Mouse (Mus musculus) lung, embryonic 15.5 days (tissue): ENCODE results near the gene Phip. TPM values are rescaled to one million over a fixed set of nuclear protein-coding genes. Genes with fewer than 3 reads are reported as not detected.

ENCODE experiments used
- ATAC-seq: fragments of 200-750 bp; cut with Nextera tagmentation; 2 replicates; pipeline ENCODE4 v1.8.0; 2017; ENCODE audit warnings: moderate number of reproducible peaks, borderline replicate concordance; ENCODE audit not compliant: low FRiP score, low TSS enrichment; ENCODE audit errors: extremely low read depth
- H3K27ac ChIP-seq: fragments of 300-500 bp; sonication (generic); 2 replicates; pipeline ENCODE4 v1.5.1; 2015; ENCODE audit warnings: moderate library complexity, mild to moderate bottlenecking, inconsistent platforms
- H3K27me3 ChIP-seq: fragments of 300-500 bp; sonication (generic); 2 replicates; pipeline ENCODE4 v1.6.1; 2015; ENCODE audit warnings: inconsistent platforms
- H3K36me3 ChIP-seq: fragments of 300-500 bp; sonication (generic); 2 replicates; pipeline ENCODE4 v1.6.1; 2015; ENCODE audit warnings: inconsistent platforms
- H3K4me1 ChIP-seq: fragments of 300-500 bp; sonication (generic); 2 replicates; pipeline ENCODE4 v1.6.1; 2015; ENCODE audit warnings: inconsistent platforms
- H3K4me2 ChIP-seq: fragments of 300-500 bp; sonication (generic); 2 replicates; pipeline ENCODE4 v1.6.1; 2015; ENCODE audit warnings: inconsistent platforms, mild to moderate bottlenecking, moderate library complexity
- H3K4me3 ChIP-seq: fragments of 300-500 bp; sonication (generic); 2 replicates; pipeline ENCODE4 v1.5.1; 2015; ENCODE audit warnings: mild to moderate bottlenecking, inconsistent platforms
- H3K9ac ChIP-seq: fragments of 300-500 bp; sonication (generic); 2 replicates; pipeline ENCODE4 v1.6.1; 2015; ENCODE audit warnings: inconsistent platforms
- H3K9me3 ChIP-seq: fragments of 300-500 bp; sonication (generic); 2 replicates; pipeline ENCODE4 v1.6.1; 2016; ENCODE audit warnings: inconsistent platforms
- WGBS: fragments of 180-500 bp; shearing (Covaris S2); methylation state at CpG from one replicate; pipeline ENCODE4 v1.1.7; 2015; 5-methylcytosine and 5-hydroxymethylcytosine counted together
- polyA plus RNA-seq: library from polyadenylated mRNA; unstranded; fragments of >200 nt; fragmentation: Nextera tagmentation; extraction: Ambion mirVana; gene quantifications from 2 replicates; pipeline ENCODE4 v1.2.1, GENCODE M21; 2015

Phip gene
- polyA plus RNA-seq, 1 experiment from 2014 or later: 84.3 TPM

DNA sequence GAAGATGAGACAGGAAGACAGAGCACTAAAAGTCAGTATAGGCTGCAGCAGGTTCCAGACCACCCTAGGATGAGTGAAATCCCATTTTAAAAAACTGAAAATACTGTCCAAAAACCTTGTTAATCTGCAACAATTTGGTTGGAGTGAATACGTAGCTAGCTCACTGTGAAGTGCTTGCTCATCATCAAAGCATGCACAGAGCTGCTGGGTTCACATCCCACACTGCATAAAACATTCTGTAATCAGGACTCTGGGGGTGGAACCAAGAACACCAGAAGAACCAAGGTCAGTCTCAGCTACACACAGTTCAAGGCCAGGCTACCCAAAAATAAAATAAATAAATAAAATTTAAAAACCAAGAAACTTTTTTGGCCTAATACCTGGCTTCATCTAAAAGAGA, 3.9 kb downstream of the Phip start:
- Histone ChIP-seq H3K4me2 (no peak overlapping the region), H3K9ac (no peak overlapping the region), H3K4me1 (peaks cover 15% of the 10 kb centered on the region), H3K4me3 (no peak overlapping the region), H3K27ac (no peak overlapping the region), H3K27me3 (no peaks in the 10 kb centered on the region), H3K9me3 (no peaks in the 10 kb centered on the region), H3K36me3 (no peaks in the 10 kb centered on the region)
- ATAC-seq: no peak
- 53% methylated on average over 1 of the region's 1 CpGs for WGBS

DNA sequence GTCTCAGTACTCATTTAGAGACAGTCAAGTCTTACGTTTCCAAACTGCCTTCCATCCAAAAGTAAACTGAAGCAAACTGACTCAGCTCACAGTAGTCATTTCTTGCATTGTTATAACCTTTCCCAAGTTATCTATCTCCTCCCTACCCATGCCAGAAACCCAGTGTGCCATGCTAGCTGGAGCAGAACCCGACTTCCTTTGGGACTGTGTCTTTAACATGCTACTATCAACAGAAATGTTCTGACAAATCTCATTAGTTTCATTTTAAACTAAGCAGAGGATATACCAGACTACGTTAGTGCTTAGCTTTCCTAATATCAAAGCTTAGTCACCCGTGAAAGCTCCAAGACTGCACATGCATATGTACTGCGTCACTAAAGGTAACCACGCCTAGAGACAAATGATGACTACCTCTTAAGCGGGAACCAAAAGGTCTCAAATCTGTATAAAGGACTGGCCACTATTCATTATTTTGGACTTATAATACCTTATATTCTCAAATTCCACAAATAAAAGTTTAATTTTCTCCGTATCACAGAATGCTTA, 8.2 kb downstream of the Phip start:
- Histone ChIP-seq H3K4me3 (no peak overlapping the region), H3K27me3 (no peaks in the 10 kb centered on the region), H3K36me3 (0 out of 2 replicates have a peak, but pooled peaks cover 3% of the 10 kb centered on the region), H3K4me2 (no peak overlapping the region), H3K4me1 (peaks cover 11% of the 10 kb centered on the region; the same call in 1 of the 2 replicates), H3K27ac (no peak overlapping the region), H3K9ac (no peak overlapping the region), H3K9me3 (no peaks in the 10 kb centered on the region)
- ATAC-seq: no peak
- WGBS: 87% methylated on average over 8 of the region's 8 CpGs

DNA sequence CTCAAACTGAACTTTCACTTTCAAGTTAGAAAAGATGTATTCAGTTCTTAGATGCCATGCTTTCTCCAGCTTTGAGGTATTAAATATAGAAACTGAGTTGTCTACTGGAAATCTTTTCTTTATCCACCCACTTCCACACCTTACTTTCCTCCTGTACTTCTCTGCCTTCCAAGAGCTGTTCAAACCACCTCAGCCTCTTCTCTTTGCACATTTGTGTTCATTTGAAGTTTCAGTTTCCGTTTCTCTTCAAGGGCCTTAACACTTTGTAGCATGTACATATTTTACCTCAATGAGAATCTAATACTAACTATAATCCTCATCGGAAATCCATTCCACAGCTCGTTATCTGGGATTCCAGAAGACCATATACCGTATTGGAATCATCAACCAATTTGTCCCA, 11.3 kb downstream of the Phip start:
- Histone ChIP-seq H3K4me2 (no peak overlapping the region), H3K9ac (no peak overlapping the region), H3K27ac (no peak overlapping the region), H3K4me3 (no peak overlapping the region), H3K9me3 (no peaks in the 10 kb centered on the region), H3K4me1 (0 out of 2 replicates have a peak, but pooled peaks cover 7% of the 10 kb centered on the region), H3K27me3 (no peaks in the 10 kb centered on the region), H3K36me3 (peaks cover 8% of the 10 kb centered on the region; the same call in 1 of the 2 replicates)
- ATAC-seq: no peak
- 78% methylated on average over 4 of the region's 4 CpGs for WGBS

DNA sequence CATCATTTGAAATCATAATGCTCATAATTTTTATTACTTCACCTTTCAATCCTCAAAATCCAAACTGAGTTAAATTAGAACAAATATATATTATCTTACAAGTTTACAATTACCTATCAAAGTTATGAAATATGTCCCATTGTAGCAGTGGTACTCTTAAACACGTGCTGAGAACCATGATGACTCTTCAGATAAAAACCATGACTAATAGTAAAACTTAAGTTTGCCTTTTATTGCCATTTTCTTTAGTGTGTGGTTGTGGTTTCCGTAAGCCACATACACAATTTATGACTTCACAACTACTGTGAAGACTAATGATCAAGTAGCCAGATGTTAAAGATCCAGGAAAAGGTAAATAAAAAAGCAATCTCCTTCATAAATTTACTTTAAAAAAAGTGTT, 14.0 kb downstream of the Phip start:
- H3K4me2 ChIP-seq: no peak overlapping the region
- H3K4me1 ChIP-seq: 0 out of 2 replicates have a peak, but pooled peaks cover 4% of the 10 kb centered on the region
- no peaks in the 10 kb centered on the region for H3K27me3 ChIP-seq
- peaks cover 17% of the 10 kb centered on the region for H3K36me3 ChIP-seq
- H3K27ac ChIP-seq: no peak overlapping the region
- no peaks in the 10 kb centered on the region for H3K9me3 ChIP-seq
- WGBS: 82% methylated on average over 2 of the region's 2 CpGs
- H3K4me3 ChIP-seq: no peak overlapping the region
- no peak overlapping the region for H3K9ac ChIP-seq
- no peak for ATAC-seq

DNA sequence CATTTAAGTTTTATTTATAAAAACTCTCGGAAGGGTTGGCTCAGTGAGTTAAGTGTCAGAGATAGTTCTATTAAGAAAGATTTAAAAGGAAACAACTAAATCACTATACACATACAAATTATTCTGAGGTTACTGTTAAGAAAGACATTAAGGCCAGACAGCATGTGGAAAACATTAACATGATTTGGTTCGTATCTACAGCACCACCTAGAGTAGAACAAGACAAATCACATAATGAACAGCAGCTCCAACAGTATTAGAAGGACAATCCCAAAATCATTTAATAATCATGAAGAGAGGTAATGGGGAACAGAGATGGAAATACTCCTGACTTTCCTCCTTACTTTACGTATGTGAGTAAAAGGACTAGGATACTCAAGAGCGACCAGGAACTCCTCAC, 20.0 kb downstream of the Phip start:
- no peak overlapping the region for H3K4me2 ChIP-seq
- WGBS: 67% methylated on average over 4 of the region's 4 CpGs
- ATAC-seq: no peak
- H3K9ac ChIP-seq: no peak overlapping the region
- H3K27me3 ChIP-seq: no peaks in the 10 kb centered on the region
- peaks cover 30% of the 10 kb centered on the region for H3K36me3 ChIP-seq
- H3K9me3 ChIP-seq: no peaks in the 10 kb centered on the region
- no peak overlapping the region for H3K27ac ChIP-seq
- H3K4me3 ChIP-seq: no peak overlapping the region
- H3K4me1 ChIP-seq: no peaks in the 10 kb centered on the region

DNA sequence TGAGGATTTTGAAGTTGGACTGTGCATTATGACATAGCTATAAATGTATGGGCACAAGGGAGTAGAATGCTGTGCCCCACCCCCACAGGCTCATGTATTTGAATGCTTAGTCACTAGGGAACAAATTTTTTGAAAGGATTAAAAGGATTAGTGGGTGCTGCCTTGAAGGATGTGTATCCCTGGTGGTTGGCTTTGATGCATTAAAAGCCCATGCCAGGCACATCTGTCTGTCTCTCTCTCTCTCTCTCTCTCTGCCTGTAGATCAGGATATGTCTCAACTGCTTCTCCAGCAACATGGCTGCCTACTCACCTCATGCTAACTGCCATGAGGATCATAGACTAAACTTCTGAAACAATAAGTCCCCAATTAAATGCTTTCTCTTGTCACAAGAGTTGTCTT, 23.0 kb downstream of the Phip start:
- no peak overlapping the region for H3K9ac ChIP-seq
- no peak for ATAC-seq
- no peak overlapping the region for H3K27ac ChIP-seq
- no peaks in the 10 kb centered on the region for H3K9me3 ChIP-seq
- peaks cover 23% of the 10 kb centered on the region for H3K36me3 ChIP-seq
- H3K27me3 ChIP-seq: no peaks in the 10 kb centered on the region
- no peak overlapping the region for H3K4me2 ChIP-seq
- no peaks in the 10 kb centered on the region for H3K4me1 ChIP-seq
- H3K4me3 ChIP-seq: no peak overlapping the region

DNA sequence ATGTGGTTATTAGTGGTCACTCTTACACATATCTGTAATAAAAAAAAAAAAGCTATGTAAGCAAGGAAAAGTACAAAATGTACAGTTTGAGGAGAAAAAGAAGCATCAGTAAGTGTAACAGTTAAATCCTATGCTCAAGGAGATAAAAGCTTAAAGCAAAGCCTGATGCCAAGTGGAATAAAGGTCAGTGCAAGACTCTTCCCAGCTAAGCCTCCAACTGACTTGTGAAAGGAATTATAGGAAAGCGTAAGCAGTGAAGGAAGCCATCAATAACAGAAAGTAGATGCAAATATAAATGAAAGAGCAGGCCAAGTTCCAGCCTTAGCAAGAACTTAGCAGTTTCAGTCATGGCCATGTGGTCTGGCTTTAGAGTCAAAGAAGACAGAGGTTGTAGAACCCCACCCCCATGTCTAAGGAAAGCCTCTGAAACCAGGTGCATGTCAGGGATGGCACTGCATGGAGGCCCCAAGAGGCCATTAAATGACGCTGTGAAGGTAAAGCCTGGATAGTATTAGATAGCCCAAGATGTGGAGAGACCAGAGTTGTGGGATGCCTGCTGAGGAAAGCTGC, 23.8 kb downstream of the Phip start:
- H3K9ac ChIP-seq: no peak overlapping the region
- H3K36me3 ChIP-seq: peaks cover 17% of the 10 kb centered on the region
- no peaks in the 10 kb centered on the region for H3K4me1 ChIP-seq
- no peak overlapping the region for H3K27ac ChIP-seq
- H3K27me3 ChIP-seq: no peaks in the 10 kb centered on the region
- no peaks in the 10 kb centered on the region for H3K9me3 ChIP-seq
- no peak overlapping the region for H3K4me3 ChIP-seq
- H3K4me2 ChIP-seq: no peak overlapping the region
- WGBS: 79% methylated on average over 2 of the region's 2 CpGs
- no peak for ATAC-seq

DNA sequence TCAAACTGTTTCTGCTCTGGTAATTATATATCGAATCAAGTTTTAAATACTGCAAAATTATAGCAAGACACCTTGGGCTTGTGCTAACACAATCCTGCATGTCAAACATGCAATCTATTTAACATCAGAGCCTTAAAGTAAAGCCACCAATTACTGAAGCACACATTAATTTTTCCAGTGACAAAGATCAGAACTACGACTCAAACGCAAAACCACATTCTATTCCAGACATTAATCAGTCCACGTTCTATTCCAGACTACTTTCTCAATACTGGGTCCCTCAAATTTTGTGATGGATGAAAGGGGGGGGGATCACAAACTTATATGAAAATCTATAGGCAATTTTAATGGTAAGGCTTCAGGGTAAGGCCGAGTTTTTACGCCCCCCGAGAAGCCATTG, 68.1 kb downstream of the Phip start:
- 94% methylated on average over 7 of the region's 7 CpGs for WGBS
- Histone ChIP-seq H3K9ac (no peak overlapping the region), H3K36me3 (peaks cover 51% of the 10 kb centered on the region), H3K4me3 (no peak overlapping the region), H3K4me1 (no peaks in the 10 kb centered on the region), H3K9me3 (no peaks in the 10 kb centered on the region), H3K4me2 (no peak overlapping the region), H3K27ac (no peak overlapping the region), H3K27me3 (no peaks in the 10 kb centered on the region)
- no peak for ATAC-seq

DNA sequence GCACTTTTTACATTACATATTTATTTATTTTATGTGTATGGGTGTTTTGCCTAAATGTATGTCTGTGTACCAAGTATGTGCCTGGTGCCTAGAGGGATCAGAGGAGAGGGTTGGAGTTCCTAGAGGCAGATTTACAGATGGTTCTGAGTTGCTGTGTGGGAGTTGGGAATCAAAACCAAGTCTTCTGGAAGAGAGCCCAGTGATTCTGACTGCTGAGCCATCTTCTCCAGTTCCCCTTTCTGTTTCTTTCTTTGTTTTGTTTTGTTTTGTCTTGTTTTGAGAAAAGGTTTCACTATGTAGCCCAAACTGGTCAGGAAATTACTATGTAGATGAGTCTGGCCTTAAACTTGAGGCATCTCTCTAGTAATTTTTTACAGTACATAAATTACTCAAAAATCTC, 86.7 kb downstream of the Phip start:
- ATAC-seq: no peak
- no peaks in the 10 kb centered on the region for H3K27me3 ChIP-seq
- no peak overlapping the region for H3K4me2 ChIP-seq
- peaks cover 36% of the 10 kb centered on the region for H3K36me3 ChIP-seq
- no peak overlapping the region for H3K9ac ChIP-seq
- no peak overlapping the region for H3K4me3 ChIP-seq
- H3K9me3 ChIP-seq: no peaks in the 10 kb centered on the region
- no peak overlapping the region for H3K27ac ChIP-seq
- no peaks in the 10 kb centered on the region for H3K4me1 ChIP-seq

DNA sequence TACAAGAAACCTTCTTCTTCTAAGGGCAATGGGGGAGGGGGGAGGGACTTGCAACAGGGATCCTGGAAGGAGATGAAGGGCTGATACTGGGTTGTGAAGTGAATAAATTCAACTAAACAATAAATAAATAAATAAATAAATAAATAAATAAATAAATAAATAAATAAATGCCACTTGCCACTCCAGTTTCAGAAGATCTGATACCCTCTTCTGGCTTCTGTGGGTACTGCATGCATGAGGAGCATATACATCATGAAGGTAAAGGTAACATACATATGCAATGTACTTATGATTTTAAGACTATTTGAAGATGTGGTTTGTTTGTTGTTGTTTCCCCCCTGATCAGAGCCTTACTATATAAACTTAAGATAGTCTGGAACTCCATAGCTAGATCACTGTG, 91.1 kb downstream of the Phip start:
- no peak for ATAC-seq
- peaks cover 51% of the 10 kb centered on the region for H3K36me3 ChIP-seq

DNA sequence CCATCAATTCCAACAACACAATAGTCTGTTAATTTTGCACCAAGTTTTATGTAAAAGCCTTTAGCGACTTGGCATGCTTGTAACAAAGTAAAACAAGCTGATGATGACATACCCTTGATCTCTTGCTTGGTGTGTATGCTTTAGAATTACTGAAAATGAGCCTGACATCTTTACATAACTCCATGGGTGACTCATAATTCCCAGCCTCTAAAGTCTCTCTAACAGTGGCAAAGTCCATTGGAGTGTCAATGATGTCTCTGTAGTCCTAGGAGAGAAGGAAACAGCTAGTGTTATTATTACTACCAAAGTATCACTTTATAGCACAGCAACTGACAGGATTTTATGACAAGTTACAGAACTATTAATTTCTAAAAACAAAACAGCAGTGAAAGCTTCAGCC, 98.2 kb downstream of the Phip start:
- H3K4me1 ChIP-seq: no peaks in the 10 kb centered on the region

More for the DNA sequence above, 91.1 kb downstream of the Phip start:
- H3K4me1 ChIP-seq: no peaks in the 10 kb centered on the region
- H3K4me2 ChIP-seq: no peak overlapping the region
- H3K9me3 ChIP-seq: no peaks in the 10 kb centered on the region
- H3K27ac ChIP-seq: no peak overlapping the region
- H3K27me3 ChIP-seq: no peaks in the 10 kb centered on the region
- no peak overlapping the region for H3K9ac ChIP-seq
- H3K4me3 ChIP-seq: no peak overlapping the region

DNA sequence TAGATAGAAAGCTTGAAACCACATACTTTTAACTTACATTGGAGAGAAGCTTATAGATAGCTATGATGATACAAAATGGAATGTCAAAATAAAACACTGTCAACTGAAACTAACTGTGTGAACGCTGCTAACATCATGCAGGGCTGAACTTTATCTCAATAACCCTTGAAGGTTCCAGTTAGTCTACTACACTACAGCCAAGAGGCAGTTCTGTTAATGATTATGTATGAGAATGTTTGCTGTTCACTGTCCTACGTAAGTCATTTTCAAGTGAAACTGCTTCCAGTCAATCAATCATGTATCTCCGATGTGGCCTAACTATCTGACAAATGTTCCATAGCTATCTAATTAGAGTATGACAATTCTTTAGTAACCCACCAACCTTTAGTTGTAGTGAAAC, 107.6 kb downstream of the Phip start:
- Histone ChIP-seq H3K27me3 (no peaks in the 10 kb centered on the region), H3K27ac (no peak overlapping the region), H3K9ac (no peak overlapping the region), H3K4me1 (no peaks in the 10 kb centered on the region), H3K4me2 (no peak overlapping the region), H3K36me3 (peaks cover 19% of the 10 kb centered on the region), H3K9me3 (no peaks in the 10 kb centered on the region), H3K4me3 (no peak overlapping the region)
- 64% methylated on average over 3 of the region's 3 CpGs for WGBS
- ATAC-seq: no peak

More for the DNA sequence above, 98.2 kb downstream of the Phip start:
- no peak for ATAC-seq
- Histone ChIP-seq H3K27me3 (no peaks in the 10 kb centered on the region), H3K27ac (no peak overlapping the region), H3K4me3 (no peak overlapping the region), H3K9me3 (no peaks in the 10 kb centered on the region), H3K36me3 (peaks cover 49% of the 10 kb centered on the region), H3K4me2 (no peak overlapping the region), H3K9ac (no peak overlapping the region)
- 75% methylated on average over 1 of the region's 1 CpGs for WGBS

DNA sequence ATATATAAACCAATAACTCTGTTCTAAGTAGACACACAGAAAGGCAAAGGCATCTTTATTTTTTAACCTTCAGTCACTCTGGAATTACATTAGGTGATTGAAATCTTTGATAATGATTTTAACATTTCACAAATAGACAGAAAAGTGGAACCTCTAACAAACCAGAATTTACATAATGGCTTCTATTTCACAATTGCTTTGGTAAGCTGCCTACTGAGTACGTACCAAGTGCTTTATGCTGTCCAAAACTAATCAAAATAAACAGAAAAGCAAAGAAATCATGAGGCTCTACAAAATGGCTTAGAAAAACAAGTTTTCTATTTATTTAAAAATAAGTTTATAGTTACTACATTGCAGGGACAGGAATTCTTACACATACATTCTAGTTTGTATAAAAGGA, 109.2 kb downstream of the Phip start:
- ATAC-seq: no peak
- WGBS: 64% methylated on average over 1 of the region's 1 CpGs

More for the DNA sequence above, 109.2 kb downstream of the Phip start:
- no peaks in the 10 kb centered on the region for H3K27me3 ChIP-seq
- H3K4me3 ChIP-seq: no peak overlapping the region
- H3K36me3 ChIP-seq: peaks cover 10% of the 10 kb centered on the region
- H3K9me3 ChIP-seq: no peaks in the 10 kb centered on the region
- H3K4me2 ChIP-seq: no peak overlapping the region
- no peak overlapping the region for H3K9ac ChIP-seq
- no peaks in the 10 kb centered on the region for H3K4me1 ChIP-seq
- H3K27ac ChIP-seq: no peak overlapping the region
